Mouse (Mus musculus): Measurements from ENCODE around the gene 2310011J03Rik. TPM values are rescaled to one million over a fixed set of nuclear protein-coding genes. Genes with fewer than 3 reads are reported as not detected.

Gene 2310011J03Rik
- polyA plus RNA-seq, 1 experiment from 2014 or later = 46.8 TPM

- peaks cover 85% of the 10 kb centered on the region for H3K36me3 ChIP-seq
- no peak for DNase-seq (ENCODE audit: low spot score)
- 90% methylated on average over 3 of the region's 3 CpGs for WGBS
- H3K27me3 ChIP-seq (ENCODE audit: insufficient read depth, poor library complexity, severe bottlenecking) = no peaks in the 10 kb centered on the region
- no peaks in the 10 kb centered on the region for H3K9me3 ChIP-seq
- H3K4me3 ChIP-seq = no peak overlapping the region
- H3K27ac ChIP-seq = no peak overlapping the region
- H3K4me1 ChIP-seq = peaks cover 33% of the 10 kb centered on the region
Measured at GRCm38 (mm10) chr10:80273847-80274246, 46.5 kb downstream of the 2310011J03Rik start.

DNA sequence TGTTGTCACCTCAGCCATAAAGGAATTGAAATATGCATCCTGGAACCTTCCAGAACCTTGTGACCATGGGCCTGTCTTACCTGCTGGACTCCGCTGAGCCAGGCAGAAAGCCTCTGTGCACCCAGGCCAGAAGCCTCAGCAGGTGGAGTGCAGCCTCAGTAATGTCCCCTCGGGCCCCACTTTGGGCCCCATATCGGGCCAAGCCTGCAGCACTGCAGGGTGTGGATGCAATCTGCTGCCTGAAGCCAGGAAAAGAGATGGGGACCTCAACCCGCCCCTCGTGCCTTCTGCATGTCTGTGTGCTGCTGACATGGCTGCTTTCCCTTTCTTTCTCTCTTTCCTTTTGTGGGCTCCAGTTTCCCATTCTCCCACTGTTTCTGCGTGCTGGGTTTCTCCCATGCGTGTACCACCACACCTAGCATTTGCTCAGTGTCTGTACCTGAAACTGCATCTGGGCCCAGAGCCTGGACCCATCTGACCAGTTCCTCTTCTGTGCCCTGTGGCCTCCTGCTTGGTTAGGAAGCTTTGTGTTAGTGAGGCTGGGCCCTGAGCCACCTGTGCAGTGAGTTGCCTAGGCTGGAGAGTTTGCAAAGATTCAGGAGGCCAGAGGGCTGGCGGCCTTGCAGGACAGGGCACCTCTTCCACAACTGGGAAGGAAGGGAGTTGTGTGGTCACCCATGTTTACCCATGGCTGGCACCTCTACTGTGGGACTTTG, 48.3 kb downstream of the 2310011J03Rik start:
- Histone ChIP-seq H3K27me3 (ENCODE audit: insufficient read depth, poor library complexity, severe bottlenecking) (no peaks in the 10 kb centered on the region), H3K4me1 (peaks cover 50% of the 10 kb centered on the region), H3K36me3 (peaks cover 81% of the 10 kb centered on the region), H3K9me3 (no peaks in the 10 kb centered on the region), H3K27ac (peak overlapping the region; percentile 59), H3K4me3 (no peak overlapping the region)
- 85% methylated on average over 8 of the region's 8 CpGs for whole genome bisulfite sequencing
- no peak for DNase-seq (ENCODE audit: low spot score)

- Histone ChIP-seq H3K27ac (peak overlapping the region; percentile 59), H3K4me1 (peaks cover 57% of the 10 kb centered on the region), H3K4me3 (no peak overlapping the region), H3K9me3 (no peaks in the 10 kb centered on the region), H3K36me3 (peaks cover 77% of the 10 kb centered on the region), H3K27me3 (ENCODE audit: insufficient read depth, poor library complexity, severe bottlenecking) (no peaks in the 10 kb centered on the region)
- DNase-seq (ENCODE audit: low spot score) = no peak
- WGBS = 86% methylated on average over 5 of the region's 5 CpGs
Measured at GRCm38 (mm10) chr10:80271186-80271843, 49.0 kb downstream of the 2310011J03Rik start.

DNA sequence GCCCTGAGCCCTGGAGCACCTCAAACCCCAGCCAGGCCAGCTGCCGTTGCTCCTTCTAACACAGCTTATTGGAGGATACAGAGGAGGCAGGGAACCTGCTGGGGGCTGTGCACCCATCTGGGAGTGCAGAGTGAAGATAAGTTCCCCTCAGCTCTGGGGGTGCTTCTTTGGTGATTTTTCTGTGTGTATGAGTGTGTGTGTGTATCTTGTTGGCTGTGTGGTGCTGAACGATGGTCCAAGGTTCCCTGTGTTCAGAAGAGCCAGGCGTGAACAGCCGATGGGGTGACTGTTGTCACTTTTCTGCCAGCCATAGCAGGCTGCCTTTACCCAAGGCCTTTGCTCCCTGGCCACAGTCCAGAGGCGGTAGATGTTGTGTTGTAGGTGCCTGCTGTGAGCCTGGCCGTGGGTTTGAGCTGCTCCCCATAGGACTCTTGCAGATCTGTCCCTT, 49.6 kb downstream of the 2310011J03Rik start:
- WGBS = 69% methylated on average over 6 of the region's 6 CpGs
- H3K27ac ChIP-seq = no peak overlapping the region
- no peak for DNase-seq (ENCODE audit: low spot score)
- peaks cover 62% of the 10 kb centered on the region for H3K4me1 ChIP-seq
- H3K4me3 ChIP-seq = no peak overlapping the region
- no peaks in the 10 kb centered on the region for H3K9me3 ChIP-seq
- no peaks in the 10 kb centered on the region for H3K27me3 ChIP-seq (ENCODE audit: insufficient read depth, poor library complexity, severe bottlenecking)
- H3K36me3 ChIP-seq = peaks cover 72% of the 10 kb centered on the region

- DNase-seq (ENCODE audit: low spot score) = no peak
- Histone ChIP-seq H3K4me1 (peaks cover 64% of the 10 kb centered on the region), H3K4me3 (no peak overlapping the region), H3K9me3 (no peaks in the 10 kb centered on the region), H3K27me3 (ENCODE audit: insufficient read depth, poor library complexity, severe bottlenecking) (no peaks in the 10 kb centered on the region), H3K27ac (0 out of 2 replicates have a peak overlapping the region, but pooled peaks have one; percentile 23), H3K36me3 (peaks cover 66% of the 10 kb centered on the region)
- 90% methylated on average over 2 of the region's 2 CpGs for WGBS
Measured at GRCm38 (mm10) chr10:80270099-80270498, 50.2 kb downstream of the 2310011J03Rik start.

Small RNA genes lying within 50 kb of the gene (microRNA-seq; reads per million reads assigned to microRNA genes)
- 0.76 reads per million for gene Mir6911

Other genes starting within 250 kb of the 2310011J03Rik start
- 14.8 and 15.6 TPM in 2 replicates for gene Sbno2, start 215.0 kb downstream of the 2310011J03Rik start, polyA plus RNA-seq (2016; fragmentation: Nextera tagmentation; extraction: Ambion mirVana)
- gene Stk11, start 204.7 kb downstream of the 2310011J03Rik start, polyA plus RNA-seq (2016; fragmentation: Nextera tagmentation; extraction: Ambion mirVana) = 12.4 and 17.8 TPM in 2 replicates
- gene Atp5d, start 181.9 kb downstream of the 2310011J03Rik start, polyA plus RNA-seq (2016; fragmentation: Nextera tagmentation; extraction: Ambion mirVana) = 689 and 872 TPM in 2 replicates
- 2.0 and 4.0 TPM in 2 replicates for gene Cbarp, start 179.7 kb downstream of the 2310011J03Rik start, polyA plus RNA-seq (2016; fragmentation: Nextera tagmentation; extraction: Ambion mirVana)
- gene Midn, start 172.3 kb downstream of the 2310011J03Rik start, polyA plus RNA-seq (2016; fragmentation: Nextera tagmentation; extraction: Ambion mirVana) = 16.1 and 24.4 TPM in 2 replicates
- gene Cirbp, start 154.6 kb downstream of the 2310011J03Rik start, polyA plus RNA-seq (2016; fragmentation: Nextera tagmentation; extraction: Ambion mirVana) = 85.7 and 98.0 TPM in 2 replicates
- 11.7 and 13.9 TPM in 2 replicates for gene 1600002K03Rik, start 147.6 kb downstream of the 2310011J03Rik start, polyA plus RNA-seq (2016; fragmentation: Nextera tagmentation; extraction: Ambion mirVana)
- gene Efna2, start 141.1 kb downstream of the 2310011J03Rik start, polyA plus RNA-seq (2016; fragmentation: Nextera tagmentation; extraction: Ambion mirVana) = 14.9 and 20.6 TPM in 2 replicates
- 56.4 and 76.5 TPM in 2 replicates for gene Mum1, start 94.1 kb downstream of the 2310011J03Rik start, polyA plus RNA-seq (2016; fragmentation: Nextera tagmentation; extraction: Ambion mirVana)
- 432 and 538 TPM in 2 replicates for gene Ndufs7, start 71.4 kb downstream of the 2310011J03Rik start, polyA plus RNA-seq (2016; fragmentation: Nextera tagmentation; extraction: Ambion mirVana)
- 61.2 and 72.0 TPM in 2 replicates for gene Gamt, start 59.5 kb downstream of the 2310011J03Rik start, polyA plus RNA-seq (2016; fragmentation: Nextera tagmentation; extraction: Ambion mirVana)
- 40.2 and 58.0 TPM in 2 replicates for gene Dazap1, start 59.1 kb downstream of the 2310011J03Rik start, polyA plus RNA-seq (2016; fragmentation: Nextera tagmentation; extraction: Ambion mirVana)
- 774 and 882 TPM in 2 replicates for gene Rps15, start 28.1 kb downstream of the 2310011J03Rik start, polyA plus RNA-seq (2016; fragmentation: Nextera tagmentation; extraction: Ambion mirVana)
- 0.74 and 0.78 TPM in 2 replicates for gene Apc2, start 24.6 kb downstream of the 2310011J03Rik start, polyA plus RNA-seq (2016; fragmentation: Nextera tagmentation; extraction: Ambion mirVana)
- gene Pcsk4, start 9.0 kb upstream of the 2310011J03Rik start, polyA plus RNA-seq (2016; fragmentation: Nextera tagmentation; extraction: Ambion mirVana) = 1.6 and 4.0 TPM in 2 replicates
- 7.1 and 18.3 TPM in 2 replicates for gene Reep6, start 9.4 kb upstream of the 2310011J03Rik start, polyA plus RNA-seq (2016; fragmentation: Nextera tagmentation; extraction: Ambion mirVana)
- gene Adamtsl5, start 27.9 kb upstream of the 2310011J03Rik start, polyA plus RNA-seq (2016; fragmentation: Nextera tagmentation; extraction: Ambion mirVana) = 1.3 and 1.9 TPM in 2 replicates
- gene Plk5, start 35.9 kb upstream of the 2310011J03Rik start, polyA plus RNA-seq (2016; fragmentation: Nextera tagmentation; extraction: Ambion mirVana) = 0.16 TPM in 1 of 2 replicates, not detected in the other
- gene Mex3d, start 67.1 kb upstream of the 2310011J03Rik start, polyA plus RNA-seq (2016; fragmentation: Nextera tagmentation; extraction: Ambion mirVana) = 2.1 and 5.0 TPM in 2 replicates
- 237 and 315 TPM in 2 replicates for gene Mbd3, start 79.0 kb upstream of the 2310011J03Rik start, polyA plus RNA-seq (2016; fragmentation: Nextera tagmentation; extraction: Ambion mirVana)
- 973 and 1,195 TPM in 2 replicates for gene Uqcr11, start 86.3 kb upstream of the 2310011J03Rik start, polyA plus RNA-seq (2016; fragmentation: Nextera tagmentation; extraction: Ambion mirVana)
- 80.6 and 140 TPM in 2 replicates for gene Tcf3, start 113.1 kb upstream of the 2310011J03Rik start, polyA plus RNA-seq (2016; fragmentation: Nextera tagmentation; extraction: Ambion mirVana)
- 0.44 TPM in 1 of 2 replicates, not detected in the other for gene Onecut3, start 174.3 kb upstream of the 2310011J03Rik start, polyA plus RNA-seq (2016; fragmentation: Nextera tagmentation; extraction: Ambion mirVana)
- gene Atp8b3, start 218.6 kb upstream of the 2310011J03Rik start, polyA plus RNA-seq (2016; fragmentation: Nextera tagmentation; extraction: Ambion mirVana) = 0.31 and 0.32 TPM in 2 replicates
- 25.1 and 26.9 TPM in 2 replicates for gene Rexo1, start 241.0 kb upstream of the 2310011J03Rik start, polyA plus RNA-seq (2016; fragmentation: Nextera tagmentation; extraction: Ambion mirVana)